Mouse (Mus musculus) embryonic facial prominence, embryonic 12.5 days (tissue): ENCODE results near the gene Grin3a. TPM values are rescaled to one million over a fixed set of nuclear protein-coding genes. Genes with fewer than 3 reads are reported as not detected.
A peak's percentile ranks its signal among the peaks of the same experiment; 100 is the strongest.
"Not testable (repeated sequence)": the region's sequence is repeated elsewhere in the genome, so short reads cannot be mapped to it uniquely, and the experiment has no call there.

Experiments
- ATAC-seq: fragments of 200-750 bp; cut with Nextera tagmentation; 2 replicates; pipeline ENCODE4 v1.8.0; 2017; ENCODE audit not compliant: insufficient number of reproducible peaks, insufficient read depth, low FRiP score, low TSS enrichment
- H3K27ac ChIP-seq: fragments of 300-500 bp; sonication (generic); 2 replicates; pipeline ENCODE4 v1.5.1; 2016; ENCODE audit warnings: mild to moderate bottlenecking
- H3K27me3 ChIP-seq: fragments of 300-500 bp; sonication (generic); 2 replicates; pipeline ENCODE4 v1.6.1; 2016; ENCODE audit warnings: mild to moderate bottlenecking, moderate library complexity
- H3K36me3 ChIP-seq: fragments of 300-500 bp; sonication (generic); 2 replicates; pipeline ENCODE4 v1.6.1; 2016; ENCODE audit warnings: mild to moderate bottlenecking
- H3K4me1 ChIP-seq: fragments of 300-500 bp; sonication (generic); 2 replicates; pipeline ENCODE4 v1.6.1; 2016
- H3K4me2 ChIP-seq: fragments of 300-500 bp; sonication (generic); replicated peaks from 2 replicates; pipeline ENCODE4 v1.6.1; 2016; ENCODE audit warnings: mild to moderate bottlenecking, moderate library complexity
- H3K4me3 ChIP-seq: fragments of 300-500 bp; sonication (generic); 2 replicates; pipeline ENCODE4 v1.5.1; 2016; ENCODE audit warnings: mild to moderate bottlenecking
- H3K9ac ChIP-seq: fragments of 300-500 bp; sonication (generic); 2 replicates; pipeline ENCODE4 v1.6.1; 2016; ENCODE audit warnings: mild to moderate bottlenecking, moderate library complexity
- H3K9me3 ChIP-seq: fragments of 300-500 bp; sonication (generic); 2 replicates; pipeline ENCODE4 v1.6.1; 2016; ENCODE audit warnings: mild to moderate bottlenecking, moderate library complexity
- WGBS: fragments of 180-500 bp; shearing (Covaris S2); methylation state at CpG from one replicate; pipeline ENCODE4 v1.1.7; 2016; 5-methylcytosine and 5-hydroxymethylcytosine counted together
- polyA plus RNA-seq: library from polyadenylated mRNA; unstranded; fragments of >200 nt; fragmentation: Nextera tagmentation; extraction: Ambion mirVana; gene quantifications from 2 replicates; pipeline ENCODE4 v1.2.1, GENCODE M21; 2016

Gene Grin3a
- polyA plus RNA-seq, 1 experiment from 2014 or later = 2.5 TPM

DNA sequence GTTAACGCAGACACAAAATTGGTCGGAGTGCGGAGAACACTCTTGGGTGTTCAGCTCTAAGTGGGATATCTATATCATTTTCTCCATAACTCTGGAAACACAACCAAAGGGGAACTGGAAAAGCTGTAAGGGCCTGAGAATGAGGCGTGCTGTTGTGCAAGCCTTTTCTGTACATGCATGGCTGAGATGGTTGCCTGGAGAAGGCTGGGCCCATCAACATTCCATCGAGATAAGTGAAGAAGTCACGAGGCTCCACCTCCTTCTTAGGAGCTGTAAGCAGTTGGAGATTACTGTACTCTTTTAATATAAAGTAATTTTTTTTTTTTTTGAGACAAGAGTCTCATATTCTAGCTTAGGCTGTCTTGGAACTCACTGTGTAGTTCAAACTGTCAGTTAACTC, 169.5 kb downstream of the Grin3a start:
- Histone ChIP-seq H3K36me3 (no peaks in the 10 kb centered on the region), H3K4me1 (no peaks in the 10 kb centered on the region), H3K4me2 (no peak overlapping the region), H3K4me3 (no peak overlapping the region), H3K9me3 (no peaks in the 10 kb centered on the region), H3K27me3 (no peaks in the 10 kb centered on the region), H3K27ac (no peak overlapping the region), H3K9ac (no peak overlapping the region)
- 88% methylated on average over 6 of the region's 6 CpGs for WGBS
- no peak for ATAC-seq

DNA sequence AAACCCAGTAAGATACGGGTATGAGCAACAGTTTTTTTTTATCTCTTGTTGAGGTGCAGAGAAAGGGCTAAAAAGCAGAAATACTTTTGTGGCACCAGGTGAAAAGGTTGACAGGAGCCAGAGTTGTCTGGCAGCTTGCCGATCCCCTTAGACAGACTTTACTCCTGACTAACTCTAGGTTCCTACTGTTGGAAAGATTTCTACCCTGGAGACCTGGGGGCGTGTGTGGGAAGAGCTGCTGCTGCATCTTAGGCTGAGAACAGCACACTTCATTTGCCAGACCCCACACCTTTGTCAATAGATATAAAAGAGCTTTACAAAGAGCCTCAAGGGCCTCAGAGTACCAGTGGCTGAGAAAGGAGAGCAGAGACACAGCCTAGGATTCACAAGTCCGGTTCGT, 180.7 kb downstream of the Grin3a start:
- Histone ChIP-seq H3K4me2 (no peak overlapping the region), H3K4me1 (no peaks in the 10 kb centered on the region), H3K36me3 (peaks cover 14% of the 10 kb centered on the region), H3K9ac (no peak overlapping the region), H3K9me3 (no peaks in the 10 kb centered on the region), H3K27ac (no peak overlapping the region), H3K27me3 (no peaks in the 10 kb centered on the region), H3K4me3 (no peak overlapping the region)
- WGBS = 85% methylated on average over 5 of the region's 5 CpGs
- ATAC-seq = no peak

DNA sequence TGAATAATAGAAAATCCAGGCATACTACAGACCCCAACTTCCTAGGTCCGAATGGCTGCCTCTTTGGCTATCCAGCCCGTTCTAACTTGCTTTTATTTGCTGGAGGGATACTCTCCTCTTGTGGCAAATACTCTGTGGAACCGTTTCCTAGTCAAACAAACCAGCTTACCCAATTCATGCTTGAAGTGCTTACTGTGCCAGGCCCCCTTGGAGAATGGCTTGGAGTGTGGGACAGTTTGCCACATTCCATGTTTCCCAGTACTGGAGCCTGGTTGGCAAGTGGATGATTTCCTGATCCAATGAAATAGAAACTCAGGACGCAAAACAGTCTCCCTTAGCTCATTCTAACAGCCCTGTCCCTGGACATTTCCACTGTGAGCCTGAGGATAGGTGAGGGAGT, 183.3 kb downstream of the Grin3a start:
- H3K27me3 ChIP-seq = no peaks in the 10 kb centered on the region
- H3K4me2 ChIP-seq = no peak overlapping the region
- H3K4me1 ChIP-seq = no peaks in the 10 kb centered on the region
- ATAC-seq = no peak
- H3K27ac ChIP-seq = no peak overlapping the region
- H3K9me3 ChIP-seq = no peaks in the 10 kb centered on the region
- H3K9ac ChIP-seq = no peak overlapping the region
- 85% methylated on average over 4 of the region's 4 CpGs for WGBS
- H3K36me3 ChIP-seq = peaks cover 27% of the 10 kb centered on the region
- H3K4me3 ChIP-seq = no peak overlapping the region

DNA sequence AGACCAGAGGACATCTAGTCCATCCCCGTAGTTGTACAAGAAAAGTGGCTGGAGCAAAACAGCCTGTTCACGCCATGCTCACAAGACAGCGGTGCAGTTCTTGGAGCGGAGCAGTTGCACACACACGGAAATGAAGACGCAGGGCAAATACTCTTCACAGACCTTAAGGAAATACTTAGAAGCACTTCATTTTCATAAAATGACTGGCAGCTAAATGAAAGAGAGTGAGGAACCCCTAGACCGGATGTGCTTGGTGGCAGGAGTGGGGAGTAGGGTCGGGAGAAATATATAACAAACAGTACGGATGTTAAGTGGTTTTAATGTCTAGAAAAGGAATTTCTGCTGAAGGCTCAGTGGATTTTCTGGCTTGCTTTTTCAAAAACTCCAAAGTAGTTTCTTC, 183.9 kb downstream of the Grin3a start:
- Histone ChIP-seq H3K27me3 (no peaks in the 10 kb centered on the region), H3K4me1 (no peaks in the 10 kb centered on the region), H3K4me2 (no peak overlapping the region), H3K4me3 (no peak overlapping the region), H3K9ac (no peak overlapping the region), H3K36me3 (peaks cover 28% of the 10 kb centered on the region), H3K27ac (no peak overlapping the region), H3K9me3 (no peaks in the 10 kb centered on the region)
- 95% methylated on average over 9 of the region's 9 CpGs for WGBS
- no peak for ATAC-seq

DNA sequence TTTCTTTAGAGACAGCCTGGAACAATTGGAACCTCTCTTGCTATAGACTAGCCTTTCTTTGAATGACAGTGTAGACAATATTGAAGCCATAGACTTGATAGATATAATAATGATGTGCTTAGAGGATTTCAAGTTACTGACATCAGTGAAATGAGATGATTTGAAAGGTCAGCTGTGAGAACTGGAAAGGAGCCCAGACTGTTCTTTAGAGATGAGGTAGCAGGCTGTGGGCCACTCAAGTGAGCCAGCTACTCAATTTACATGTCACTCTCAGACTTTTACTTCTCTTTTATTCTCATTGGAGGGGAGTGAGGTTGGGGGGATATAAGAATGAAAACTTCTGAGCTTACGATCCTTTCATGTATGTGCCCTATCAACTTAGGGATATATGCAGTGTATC, 186.1 kb downstream of the Grin3a start:
- ATAC-seq = no peak
- H3K27me3 ChIP-seq = no peaks in the 10 kb centered on the region
- no peaks in the 10 kb centered on the region for H3K4me1 ChIP-seq
- no peak overlapping the region for H3K4me3 ChIP-seq
- no peak overlapping the region for H3K4me2 ChIP-seq
- 96% methylated on average over 1 of the region's 1 CpGs for WGBS
- H3K36me3 ChIP-seq = peaks cover 45% of the 10 kb centered on the region
- no peaks in the 10 kb centered on the region for H3K9me3 ChIP-seq
- no peak overlapping the region for H3K9ac ChIP-seq
- H3K27ac ChIP-seq = no peak overlapping the region

DNA sequence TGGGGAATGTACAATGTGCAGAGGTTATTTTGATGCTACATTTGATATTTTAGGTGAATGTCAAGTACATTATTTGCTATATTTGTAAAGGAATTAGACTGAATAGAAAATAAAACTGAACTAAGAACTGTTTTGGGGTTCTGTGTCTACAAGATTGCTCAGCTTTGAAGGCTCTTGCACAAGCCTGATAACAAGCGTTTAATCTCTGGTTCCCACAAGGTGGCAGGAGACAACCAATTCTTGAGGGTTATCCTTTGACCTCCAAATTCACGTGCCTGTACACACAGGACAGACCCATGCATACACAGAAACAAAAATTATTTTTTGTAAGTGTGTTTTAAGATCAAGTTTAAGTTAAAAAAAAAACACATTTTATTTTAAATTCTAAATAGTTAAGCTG, 205.6 kb downstream of the Grin3a start:
- no peaks in the 10 kb centered on the region for H3K27me3 ChIP-seq
- no peak overlapping the region for H3K27ac ChIP-seq
- no peak overlapping the region for H3K4me2 ChIP-seq
- no peak overlapping the region for H3K9ac ChIP-seq
- WGBS = 79% methylated on average over 2 of the region's 2 CpGs
- H3K36me3 ChIP-seq = peaks cover 60% of the 10 kb centered on the region
- H3K9me3 ChIP-seq = no peaks in the 10 kb centered on the region
- no peak for ATAC-seq
- H3K4me3 ChIP-seq = no peak overlapping the region
- no peaks in the 10 kb centered on the region for H3K4me1 ChIP-seq

DNA sequence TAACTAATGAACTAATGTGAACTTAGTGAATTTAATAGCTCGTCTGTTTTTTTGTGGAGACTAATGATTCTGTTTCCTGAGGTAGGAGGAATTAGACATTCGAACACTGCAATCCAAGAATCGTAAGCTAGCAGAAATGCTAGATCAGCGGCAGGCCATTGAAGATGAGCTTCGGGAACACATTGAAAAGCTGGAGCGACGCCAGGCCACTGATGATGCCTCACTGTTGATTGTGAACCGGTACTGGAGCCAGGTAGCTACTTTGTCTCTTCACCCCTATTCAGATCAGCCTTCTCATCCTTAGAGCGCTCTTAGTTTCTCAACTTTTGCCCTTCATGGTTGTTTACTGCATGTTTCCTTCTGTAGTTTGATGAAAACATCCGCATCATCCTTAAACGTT, 207.7 kb downstream of the Grin3a start:
- no peak overlapping the region for H3K4me3 ChIP-seq
- H3K27ac ChIP-seq = no peak overlapping the region
- ATAC-seq = no peak
- peaks cover 51% of the 10 kb centered on the region for H3K36me3 ChIP-seq
- 93% methylated on average over 11 of the region's 11 CpGs for WGBS
- H3K27me3 ChIP-seq = no peaks in the 10 kb centered on the region
- no peak overlapping the region for H3K9ac ChIP-seq
- 0 out of 2 replicates have a peak, but pooled peaks cover 6% of the 10 kb centered on the region for H3K4me1 ChIP-seq
- H3K4me2 ChIP-seq = no peak overlapping the region
- no peaks in the 10 kb centered on the region for H3K9me3 ChIP-seq

DNA sequence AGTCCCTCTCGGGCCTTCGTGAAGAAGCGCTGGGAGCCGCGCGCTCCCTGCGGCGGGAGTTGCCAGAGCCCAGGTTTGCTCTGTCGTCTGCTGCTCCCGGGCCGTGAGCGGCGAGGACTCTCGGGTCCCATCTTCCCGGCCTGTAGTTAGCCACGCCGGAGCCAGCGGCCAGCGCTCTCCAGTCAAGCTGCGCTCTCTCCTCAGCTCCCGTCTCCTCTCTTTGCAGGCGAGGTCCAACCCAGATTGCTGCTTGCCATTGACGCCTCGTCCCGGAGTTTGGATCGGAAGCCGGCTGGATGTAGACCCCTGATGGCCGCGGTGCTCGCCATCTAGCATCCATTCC, 213.4 kb downstream of the Grin3a start:
- Histone ChIP-seq H3K4me2 (peak overlapping the region; percentile 54), H3K4me3 (peak overlapping the region; percentile 84), H3K27me3 (no peaks in the 10 kb centered on the region), H3K9ac (peak overlapping the region; percentile 84), H3K4me1 (0 out of 2 replicates have a peak, but pooled peaks cover 6% of the 10 kb centered on the region), H3K27ac (peak overlapping the region; percentile 91), H3K36me3 (peaks cover 25% of the 10 kb centered on the region), H3K9me3 (no peaks in the 10 kb centered on the region)
- peak; percentile 74; the same call in 1 of the 2 replicates for ATAC-seq
- WGBS = 1% methylated on average over 30 of the region's 30 CpGs

DNA sequence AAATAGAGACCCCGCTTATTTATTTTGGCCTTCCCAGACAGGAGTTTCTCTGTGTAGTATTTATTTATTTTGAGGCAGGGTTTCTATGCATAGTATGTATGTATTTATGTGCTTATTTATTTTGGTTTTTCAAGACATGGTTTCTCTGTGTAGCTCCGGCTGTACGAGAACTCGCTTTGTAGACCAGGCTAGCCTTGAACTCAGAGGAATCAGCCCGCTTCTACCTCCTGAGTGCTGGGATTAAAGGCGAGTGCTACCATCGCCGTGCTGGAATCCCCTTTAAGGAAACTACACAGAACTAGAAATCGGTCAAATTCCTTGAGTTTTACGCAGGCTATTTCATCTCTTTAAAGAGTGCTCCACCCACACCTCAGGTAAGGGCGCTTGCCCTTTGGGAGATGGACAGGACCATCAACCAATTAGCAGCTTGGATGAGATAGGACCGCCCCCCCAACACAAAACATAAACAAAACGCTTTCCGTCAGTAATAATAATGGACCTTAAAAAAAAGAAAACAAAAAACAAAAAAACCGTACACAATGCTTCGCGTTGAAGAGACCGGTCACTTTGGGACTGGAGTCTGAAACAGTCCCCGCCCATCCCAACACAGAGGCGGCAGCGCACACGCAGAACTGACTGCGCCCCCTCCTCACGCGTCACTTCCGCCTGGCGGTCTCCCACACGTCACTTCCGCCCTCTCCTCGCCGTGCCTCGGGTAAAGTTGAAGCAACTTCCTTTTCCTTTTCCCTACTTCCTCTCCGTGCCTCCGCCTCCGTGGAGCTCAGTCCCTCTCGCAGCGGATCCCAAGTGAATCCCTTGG, 214.0 kb downstream of the Grin3a start, which contains the start of gene Rnf20:
Rnf20 (plus strand) TSS at position 688 of the 820 bp plus-strand sequence.
- ATAC-seq = peak; percentile 96
- Histone ChIP-seq H3K27me3 (no peaks in the 10 kb centered on the region), H3K36me3 (peaks cover 20% of the 10 kb centered on the region), H3K4me3 (peak within 1 kb of the TSS; percentile 84), H3K9me3 (no peaks in the 10 kb centered on the region), H3K4me2 (peak within 1 kb of the TSS; percentile 54), H3K9ac (peak within 1 kb of the TSS; percentile 84), H3K4me1 (0 out of 2 replicates have a peak, but pooled peaks cover 6% of the 10 kb centered on the region), H3K27ac (peak within 1 kb of the TSS; percentile 91)
- 4% methylated on average over 37 of the region's 37 CpGs for WGBS

DNA sequence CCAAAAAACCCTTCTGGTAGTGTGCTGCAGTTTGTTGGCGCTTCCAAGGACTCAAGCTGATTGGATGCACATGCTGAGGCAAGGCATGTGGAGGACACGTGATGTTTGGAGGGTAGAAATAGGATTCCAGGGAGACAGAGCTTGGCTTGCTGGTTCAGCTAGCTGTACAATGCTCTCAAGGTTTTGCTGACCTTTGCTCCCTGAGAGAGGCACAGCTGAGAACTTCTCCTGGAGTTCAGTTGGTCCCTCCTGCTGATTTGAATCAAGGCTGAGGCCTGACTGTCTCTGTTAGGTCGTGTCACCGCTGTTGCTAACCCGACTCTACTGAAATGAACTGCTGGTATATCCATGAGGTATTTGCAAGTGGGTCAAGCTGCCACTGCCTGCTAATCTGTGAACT, 216.6 kb downstream of the Grin3a start:
- H3K9me3 ChIP-seq = no peaks in the 10 kb centered on the region
- 73% methylated on average over 5 of the region's 5 CpGs for WGBS
- 0 out of 2 replicates have a peak, but pooled peaks cover 3% of the 10 kb centered on the region for H3K36me3 ChIP-seq
- H3K9ac ChIP-seq = no peak overlapping the region
- H3K4me3 ChIP-seq = no peak overlapping the region
- 0 out of 2 replicates have a peak, but pooled peaks cover 6% of the 10 kb centered on the region for H3K4me1 ChIP-seq
- H3K27ac ChIP-seq = no peak overlapping the region
- ATAC-seq = no peak
- no peaks in the 10 kb centered on the region for H3K27me3 ChIP-seq
- H3K4me2 ChIP-seq = no peak overlapping the region

DNA sequence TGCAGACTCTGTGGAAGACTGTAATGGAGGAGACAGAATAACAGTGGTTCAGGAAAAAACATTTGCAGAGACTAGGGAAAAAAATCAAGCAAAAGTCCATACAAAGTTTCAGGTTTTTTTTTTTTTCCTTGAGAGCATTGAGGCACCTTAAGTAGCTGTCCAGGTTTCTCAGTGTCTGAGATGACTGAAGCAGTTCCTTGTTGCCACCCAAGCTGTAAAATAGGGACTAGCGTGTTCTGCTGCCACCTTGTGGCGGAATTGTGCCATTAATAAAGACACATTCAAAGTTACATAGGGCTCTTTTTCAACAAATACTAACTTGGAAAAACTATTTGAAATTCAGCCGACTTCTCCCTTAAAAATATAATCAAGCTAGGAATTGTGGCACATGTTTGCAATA, 218.6 kb downstream of the Grin3a start:
- H3K4me2 ChIP-seq = no peak overlapping the region
- WGBS = 3% methylated on average over 3 of the region's 3 CpGs
- H3K36me3 ChIP-seq = no peaks in the 10 kb centered on the region
- ATAC-seq = no peak
- no peak overlapping the region for H3K27ac ChIP-seq
- no peak overlapping the region for H3K9ac ChIP-seq
- no peaks in the 10 kb centered on the region for H3K4me1 ChIP-seq
- no peak overlapping the region for H3K4me3 ChIP-seq
- H3K9me3 ChIP-seq = no peaks in the 10 kb centered on the region
- H3K27me3 ChIP-seq = no peaks in the 10 kb centered on the region

DNA sequence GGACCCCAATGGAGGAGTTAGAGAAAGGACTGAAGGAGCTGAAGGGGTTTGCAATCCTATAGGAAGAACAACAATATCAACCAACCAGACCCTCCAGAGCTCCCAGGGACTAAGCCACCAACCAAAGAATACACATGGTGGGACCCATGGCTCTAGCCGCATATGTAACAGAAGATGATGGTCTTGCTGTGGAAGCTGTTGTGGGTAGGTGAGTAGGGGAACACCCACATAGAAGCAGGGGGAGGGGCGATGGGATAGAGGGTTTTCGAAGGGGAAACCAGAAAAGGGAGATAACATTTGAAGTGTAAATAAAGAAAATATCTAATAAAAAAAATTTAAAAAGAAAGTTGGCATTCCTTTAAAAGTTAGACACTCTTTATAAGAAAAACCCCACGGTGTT, 220.6 kb downstream of the Grin3a start:
- not testable (repeated sequence) for H3K27ac ChIP-seq, ATAC-seq, H3K27me3 ChIP-seq, H3K9me3 ChIP-seq, H3K4me1 ChIP-seq, H3K36me3 ChIP-seq, H3K9ac ChIP-seq, H3K4me3 ChIP-seq, H3K4me2 ChIP-seq
- WGBS = 93% methylated on average over 4 of the region's 4 CpGs
